In the genomic region with DNA sequence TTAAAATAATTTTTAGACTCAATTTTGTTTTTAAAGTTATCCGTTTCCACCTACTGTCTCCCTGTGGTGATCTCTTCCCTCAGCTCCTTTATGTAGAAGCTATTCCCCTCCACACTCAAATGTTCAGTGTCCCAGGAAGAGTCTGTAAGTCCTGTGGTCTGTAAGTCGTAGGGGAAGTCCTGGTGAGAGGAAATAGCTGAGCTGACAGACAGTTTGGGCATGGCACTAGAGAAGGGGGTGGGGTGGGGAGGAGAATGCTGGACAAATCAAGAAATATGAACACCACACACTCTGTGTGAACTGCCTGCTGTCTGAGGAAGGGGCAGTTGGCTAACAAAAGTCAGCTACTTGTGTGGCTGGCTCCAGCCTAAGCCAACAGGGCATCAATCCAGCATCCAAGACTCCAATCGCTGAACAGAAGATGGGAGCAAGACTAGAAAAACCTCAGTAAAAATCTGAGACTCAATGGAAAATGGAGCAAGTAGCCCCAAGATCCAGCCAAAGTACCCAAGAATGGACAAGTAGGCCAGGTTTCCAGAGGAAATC, we compare ENCODE assay signal across 16 mouse cellular contexts.
DNase-seq lines count a peak whose midpoint lies in the region; TF ChIP-seq lines count a peak whose summit lies in the region.
"Had no signal": no experiment of that assay in that cellular context is flagged by ENCODE, and none has a peak within 500 bp of the region (broad histone marks: within the 10 kb centered on the region; RNA-seq: fewer than 3 reads in every experiment).

No protein-coding gene starts in this region.

- TF ChIP-seq RAD21 in CH12.LX (IDR thresholded peaks at IDR 0.05; ENCODE audit: low read depth, low read length), result no peak

- no peaks in the 10 kb centered on the region for H3K79me2 ChIP-seq in CH12.LX (replicated peaks; ENCODE audit: control insufficient read depth, extremely low read depth, insufficient read depth, poor library complexity, severe bottlenecking)
- H3K79me2 ChIP-seq in macrophage (ENCODE audit: inconsistent target), result peaks cover 83% of the 10 kb centered on the region

- H3K4me2 ChIP-seq in CH12.LX (ENCODE audit: insufficient read depth, low read depth, poor library complexity, severe bottlenecking), result no peak overlapping the region
- H3K4me2 ChIP-seq: liver, embryonic 15.5 days; stomach, embryonic 15.5 days had no signal

- peaks cover 44% of the 10 kb centered on the region for H3K27me3 ChIP-seq in CH12.LX (replicated peaks)
- H3K27me3 ChIP-seq: liver, embryonic 15.5 days; stomach, embryonic 15.5 days had no signal

- H3K9ac ChIP-seq in CH12.LX (ENCODE audit: insufficient read depth, low read depth), result no peak overlapping the region
- H3K9ac ChIP-seq: forebrain, postnatal 0 days; liver, embryonic 15.5 days; stomach, embryonic 15.5 days had no signal

- H3K9me3 ChIP-seq in CH12.LX (replicated peaks; ENCODE audit: low read length), result no peaks in the 10 kb centered on the region
- H3K9me3 ChIP-seq: liver, embryonic 15.5 days; stomach, embryonic 15.5 days had no signal

- TF ChIP-seq EP300 in CH12.LX (IDR thresholded peaks at IDR 0.05; ENCODE audit: low read length), result no peak

- dilution Hi-C loops in CH12.LX (cut with MboI; ENCODE audit: extremely low pct_ligation_motif_present, extremely low pct_unique_long_range_greater_than_20kb, low sequenced_read_pairs), result no loop called here

- WGBS in macrophage (ENCODE audit: missing documents), result 29% methylated on average over 3 of the region's 3 CpGs

- peak overlapping the region; percentile 36; the same call in 1 of the 2 replicates for H3K27ac ChIP-seq in layer of hippocampus, adult 2 months
- H3K27ac ChIP-seq in CH12.LX (ENCODE audit: insufficient read depth, low read depth), result no peak overlapping the region
- peak overlapping the region; percentile 88 for H3K27ac ChIP-seq in macrophage
- H3K27ac ChIP-seq: liver, embryonic 15.5 days; stomach, embryonic 15.5 days had no signal

- H3K36me3 ChIP-seq in CH12.LX (replicated peaks in 1 of 2; ENCODE audit: control insufficient read depth in 1 of 2, insufficient read depth in 1 of 2, low read length in 1 of 2), result no peaks in the 10 kb centered on the region
- no peaks in the 10 kb centered on the region for H3K36me3 ChIP-seq in macrophage (ENCODE audit: inconsistent target)
- H3K36me3 ChIP-seq: liver, embryonic 15.5 days had no signal

- peaks cover 7 to 19% of the 10 kb centered on the region in 2 experiments for H3K4me1 ChIP-seq in CH12.LX (ENCODE audit: control insufficient read depth in 1 of 2, insufficient read depth in 2 of 2)

- TF ChIP-seq POLR2A in CH12.LX (IDR thresholded peaks at IDR 0.05; ENCODE audit: low read depth, low read length), result no peak

- TF ChIP-seq CTCF in layer of hippocampus, adult 2 months (conservative IDR thresholded peaks at IDR 0.05), result no peak
- no peak for TF ChIP-seq CTCF in CH12.LX (conservative IDR thresholded peaks at IDR 0.05 in 1 of 2, IDR thresholded peaks at IDR 0.05 in 1 of 2; ENCODE audit: low read depth in 2 of 2, low read length in 2 of 2)

- in situ Hi-C loops in CH12.LX (cut with MboI; ENCODE audit: low pct_ligation_motif_present, low pct_unique_long_range_greater_than_20kb, low sequenced_read_pairs), result loop anchor here (25.0 kb wide), 1 partner anchor 564 kb away; a partner anchor contains a TSS

- DNase-seq in layer of hippocampus, adult 2 months (ENCODE audit: low spot score in 2 of 2), result no peak
- DNase-seq in layer of hippocampus, adult 9-11 months, result no peak
- DNase-seq in 416B (ENCODE audit: low read depth) (peak; percentile 73), CH12.LX (ENCODE audit: extremely low read depth) (peak; percentile 10)
- no peak for DNase-seq in thymus, postnatal 4 days
- no peak for DNase-seq in adrenal gland, postnatal 36 days
- DNase-seq: adrenal gland, adult 8-10 months; cerebellum, adult 2 months; forebrain, postnatal 0 days; heart, postnatal 14 days; kidney, adult 9 months; kidney, postnatal 36 days; thymus, postnatal 14 days had no signal

- H3K4me3 ChIP-seq in layer of hippocampus, adult 2 months, result no peak overlapping the region
- H3K4me3 ChIP-seq in CH12.LX (replicated peaks in 1 of 3; ENCODE audit: low read depth in 2 of 3, low read length in 2 of 3, poor library complexity in 1 of 3), result no peak overlapping the region
- no peak overlapping the region for H3K4me3 ChIP-seq in macrophage (ENCODE audit: inconsistent target)
- H3K4me3 ChIP-seq: liver, embryonic 15.5 days; stomach, embryonic 15.5 days had no signal

TF ChIP-seq in CH12.LX, 34 proteins besides CTCF, POLR2A, EP300 and RAD21:
- no peak for TF ChIP-seq ZKSCAN1 (IDR thresholded peaks at IDR 0.05; ENCODE audit: borderline replicate concordance, low read depth, low read length)
- TF ChIP-seq BHLHE40 (IDR thresholded peaks at IDR 0.05; ENCODE audit: low read depth, low read length), result no peak
- no peak for TF ChIP-seq E2F4 (IDR thresholded peaks at IDR 0.05; ENCODE audit: insufficient replicate concordance, low read depth, low read length)
- TF ChIP-seq ETS1 (conservative IDR thresholded peaks at IDR 0.05; ENCODE audit: low read depth, low read length), result no peak
- TF ChIP-seq KAT2A (IDR thresholded peaks at IDR 0.05; ENCODE audit: insufficient replicate concordance, low read length), result no peak
- TF ChIP-seq HCFC1 (IDR thresholded peaks at IDR 0.05; ENCODE audit: low read depth, low read length), result no peak
- no peak for TF ChIP-seq NELFE (IDR thresholded peaks at IDR 0.05; ENCODE audit: low read depth, low read length)
- no peak for TF ChIP-seq NRF1 (IDR thresholded peaks at IDR 0.05; ENCODE audit: low read depth, low read length)
- TF ChIP-seq MXI1 (IDR thresholded peaks at IDR 0.05; ENCODE audit: low read depth, low read length), result no peak
- TF ChIP-seq CHD2 (IDR thresholded peaks at IDR 0.05; ENCODE audit: low read length), result no peak
- TF ChIP-seq UBTF (IDR thresholded peaks at IDR 0.05; ENCODE audit: low read depth, low read length), result no peak
- TF ChIP-seq MAZ (IDR thresholded peaks at IDR 0.05; ENCODE audit: low read depth, low read length), result no peak
- TF ChIP-seq RCOR1 (conservative IDR thresholded peaks at IDR 0.05; ENCODE audit: low read depth, low read length), result no peak

Comparison
In these comparisons a context has a peak if more than half of its experiments do, and no peak if none do; other contexts are left out.
1. DNase-seq: peak in 416B (single experiment) and CH12.LX (single experiment); none in layer of hippocampus, adult 2 months (0 of 2), layer of hippocampus, adult 9-11 months (single experiment), thymus, postnatal 4 days (single experiment) and adrenal gland, postnatal 36 days (0 of 2).